Mouse (Mus musculus) myocyte (in vitro differentiated cells): ENCODE measurements around the gene Dcaf8.

ENCODE experiments used
- CEBPB ChIP-seq: IDR thresholded peaks from 2 replicates; pipeline ENCODE4 v1.6.1; 2011; ENCODE audit warnings: mild to moderate bottlenecking, moderate library complexity; ENCODE audit not compliant: poor library complexity, insufficient read depth, severe bottlenecking
- MAX ChIP-seq: IDR thresholded peaks from one replicate; pipeline ENCODE4 v1.6.1; 2011; ENCODE audit warnings: low read depth, mild to moderate bottlenecking, control low read depth
- MYOD1 ChIP-seq, 3 experiments: IDR thresholded peaks; one replicate each; pipeline ENCODE4 v1.6.1; 2011; ENCODE audit warnings: control low read depth in 2 of 3, low read depth in 2 of 3, mild to moderate bottlenecking in 2 of 3, moderate library complexity in 1 of 3; ENCODE audit not compliant: insufficient read length in 2 of 3, control insufficient read depth in 1 of 3
- MYOG ChIP-seq, 3 experiments: IDR thresholded peaks; one replicate each; pipeline ENCODE4 v1.6.1; 2011; ENCODE audit warnings: control low read depth in 2 of 3, low read depth in 2 of 3, mild to moderate bottlenecking in 2 of 3; ENCODE audit not compliant: insufficient read length in 2 of 3, control insufficient read depth in 1 of 3, insufficient read depth in 1 of 3
- POLR2A ChIP-seq: IDR thresholded peaks from one replicate; pipeline ENCODE4 v1.6.1; 2011; ENCODE audit warnings: low read depth, mild to moderate bottlenecking, control low read depth, moderate library complexity; ENCODE audit not compliant: insufficient read length
- POLR2AphosphoS2 ChIP-seq: IDR thresholded peaks from one replicate; pipeline ENCODE4 v1.6.1; 2011; ENCODE audit warnings: low read depth, control low read depth; ENCODE audit not compliant: insufficient read length
- REST ChIP-seq: IDR thresholded peaks from one replicate; pipeline ENCODE4 v1.6.1; 2011; ENCODE audit warnings: mild to moderate bottlenecking, control low read depth, moderate library complexity; ENCODE audit not compliant: insufficient read depth, insufficient read length
- SRF ChIP-seq: IDR thresholded peaks from one replicate; pipeline ENCODE4 v1.6.1; 2011; ENCODE audit warnings: low read depth; ENCODE audit not compliant: control insufficient read depth, insufficient read length
- TCF12 ChIP-seq: IDR thresholded peaks from one replicate; pipeline ENCODE4 v1.6.1; 2011; ENCODE audit warnings: mild to moderate bottlenecking, control low read depth; ENCODE audit not compliant: poor library complexity, insufficient read depth, severe bottlenecking
- TCF3 ChIP-seq: IDR thresholded peaks from one replicate; pipeline ENCODE4 v1.6.1; 2011; ENCODE audit warnings: low read depth, control low read depth; ENCODE audit not compliant: insufficient read length

DNA sequence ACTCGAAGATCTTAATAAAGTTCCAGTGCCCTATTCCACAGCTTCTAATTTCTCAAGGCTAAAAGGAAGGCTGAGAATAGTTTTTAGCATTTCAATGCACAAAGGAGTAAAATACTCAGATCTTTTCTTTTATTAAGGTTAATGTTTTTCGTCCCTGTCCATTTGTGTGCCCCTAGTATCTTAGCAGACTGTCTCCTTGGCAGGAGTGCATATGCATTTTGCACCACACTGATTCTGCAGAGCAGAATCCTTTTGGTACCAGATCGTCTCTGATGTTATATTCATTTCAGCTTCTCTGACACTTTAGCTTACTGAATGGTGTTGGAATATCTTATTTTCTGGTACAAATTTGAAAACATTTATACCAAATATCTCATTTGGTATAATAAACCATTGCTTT is 33.9 kb downstream of the Dcaf8 start:
- no peak for TF ChIP-seq POLR2A
- TF ChIP-seq SRF: no peak
- no peak for TF ChIP-seq CEBPB
- no peak for TF ChIP-seq TCF12
- no peak for TF ChIP-seq MYOG (IDR thresholded peaks at IDR 0.05; ENCODE audit: control insufficient read depth in 1 of 3, insufficient read depth in 1 of 3, insufficient read length in 2 of 3, low read depth in 2 of 3)
- no peak for TF ChIP-seq MAX
- no peak for TF ChIP-seq TCF3
- TF ChIP-seq POLR2AphosphoS2: no peak
- TF ChIP-seq REST: no peak
- no peak for TF ChIP-seq MYOD1 (IDR thresholded peaks at IDR 0.05; ENCODE audit: control insufficient read depth in 1 of 3, insufficient read length in 2 of 3, low read depth in 2 of 3)
